Mouse (Mus musculus) liver, embryonic 16.5 days (tissue): ENCODE results near the gene Taf9b. TPM values are rescaled to one million over a fixed set of nuclear protein-coding genes. Genes with fewer than 3 reads are reported as not detected.
"Not testable (repeated sequence)": the region's sequence is repeated elsewhere in the genome, so short reads cannot be mapped to it uniquely, and the experiment has no call there.

Source experiments
- ATAC-seq: fragments of 200-750 bp; cut with Nextera tagmentation; 2 replicates; pipeline ENCODE4 v1.8.0; 2017; ENCODE audit warnings: low read depth, mild to moderate bottlenecking, moderate number of reproducible peaks, moderate library complexity
- H3K27ac ChIP-seq: fragments of 300-500 bp; sonication (generic); 2 replicates; pipeline ENCODE4 v1.5.1; 2014; ENCODE audit warnings: mild to moderate bottlenecking, low read length
- H3K27me3 ChIP-seq: fragments of 300-500 bp; sonication (generic); 2 replicates; pipeline ENCODE4 v1.6.1; 2014; ENCODE audit warnings: low read depth, low read length, mixed read lengths; ENCODE audit not compliant: control insufficient read depth, insufficient read depth
- H3K36me3 ChIP-seq: fragments of 300-500 bp; sonication (generic); 2 replicates; pipeline ENCODE4 v1.6.1; 2014; ENCODE audit warnings: mild to moderate bottlenecking; ENCODE audit not compliant: control insufficient read depth, insufficient read depth
- H3K4me1 ChIP-seq: fragments of 300-500 bp; sonication (generic); 2 replicates; pipeline ENCODE4 v1.6.1; 2014; ENCODE audit warnings: low read depth, low read length, mixed read lengths; ENCODE audit not compliant: control insufficient read depth
- H3K4me2 ChIP-seq: fragments of 300-500 bp; sonication (generic); 2 replicates; pipeline ENCODE4 v1.6.1; 2014; ENCODE audit warnings: low read depth, low read length, mixed read lengths
- H3K4me3 ChIP-seq: fragments of 300-500 bp; sonication (generic); 2 replicates; pipeline ENCODE4 v1.5.1; 2014; ENCODE audit warnings: low read depth, mild to moderate bottlenecking, low read length
- H3K9ac ChIP-seq: fragments of 300-500 bp; sonication (generic); 2 replicates; pipeline ENCODE4 v1.6.1; 2014; ENCODE audit warnings: low read depth, low read length
- H3K9me3 ChIP-seq: fragments of 300-500 bp; sonication (generic); replicated peaks from 2 replicates; pipeline ENCODE4 v1.6.1; 2016; ENCODE audit warnings: low read length; ENCODE audit not compliant: control insufficient read depth
- WGBS: fragments of 180-500 bp; shearing (Covaris S2); extraction: QIAGEN DNeasy Blood & Tissue Kit; methylation state at CpG from one replicate; pipeline ENCODE4 v1.1.7; 2014; ENCODE audit not compliant: insufficient replicate concordance; 5-methylcytosine and 5-hydroxymethylcytosine counted together
- polyA plus RNA-seq: library from polyadenylated mRNA; unstranded; fragments of >200 nt; fragmentation: Nextera tagmentation; extraction: Ambion mirVana; gene quantifications from 2 replicates; pipeline ENCODE4 v1.2.1, GENCODE M21; 2015

Taf9b gene
- 4.0 and 4.3 TPM in 2 replicates for polyA plus RNA-seq

DNA sequence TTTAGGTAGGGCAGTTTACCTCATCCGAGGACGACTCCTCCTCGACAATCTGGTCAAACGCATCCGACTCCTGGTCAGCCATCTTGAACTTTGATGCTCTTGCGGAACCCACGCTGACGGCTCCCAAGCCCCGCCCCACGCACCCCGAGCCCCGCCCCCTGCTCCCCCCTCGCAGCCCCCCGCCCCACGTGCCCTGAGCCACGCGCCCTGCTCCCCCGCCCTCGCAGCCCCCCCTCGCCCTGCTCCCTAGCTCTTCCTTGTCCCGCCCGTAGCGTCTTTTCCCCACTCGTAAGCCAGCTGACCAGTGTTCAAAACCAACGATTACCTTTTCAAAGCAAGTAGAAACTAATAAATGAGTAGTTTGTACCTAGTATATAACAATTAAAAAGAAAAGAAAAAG, at the start of gene Taf9b:
TSS of gene Taf9b (minus strand) at position 101 of the 400 bp plus-strand sequence.
- WGBS, result 82% methylated on average over 25 of the region's 25 CpGs
- H3K27ac ChIP-seq, result no peak within 1 kb of the TSS

DNA sequence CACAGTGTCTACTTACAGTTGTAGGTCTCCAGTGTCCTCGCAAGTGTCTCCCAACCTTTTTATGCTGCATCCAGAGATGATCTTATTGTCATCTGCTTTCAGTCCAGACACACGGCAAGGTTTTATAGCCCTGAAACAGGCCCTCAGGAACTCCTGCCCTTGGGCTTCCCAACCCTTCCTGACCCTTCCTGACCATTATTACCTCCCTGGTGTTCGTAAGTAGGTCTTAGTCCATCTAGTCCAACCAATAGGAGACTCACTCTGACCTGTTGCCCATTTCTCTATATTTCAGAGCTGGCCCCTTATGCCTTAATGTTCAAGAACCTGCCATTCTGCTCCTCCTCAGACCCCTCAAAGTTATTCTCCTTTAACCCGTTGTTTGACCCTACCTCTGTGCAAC, 34.3 kb upstream of the Taf9b start, which contains the start of gene Fnd3c2:
TSS of gene Fnd3c2 (minus strand) at position 101 of the 400 bp plus-strand sequence.
- H3K9ac ChIP-seq, result no peak within 1 kb of the TSS
- H3K27me3 ChIP-seq, result no peaks in the 10 kb centered on the region
- no peaks in the 10 kb centered on the region for H3K36me3 ChIP-seq
- H3K4me1 ChIP-seq, result no peaks in the 10 kb centered on the region
- no peak within 1 kb of the TSS for H3K4me3 ChIP-seq
- H3K27ac ChIP-seq, result no peak within 1 kb of the TSS
- no peaks in the 10 kb centered on the region for H3K9me3 ChIP-seq
- 54% methylated on average over 4 of the region's 4 CpGs for WGBS
- no peak within 1 kb of the TSS for H3K4me2 ChIP-seq
- ATAC-seq, result no peak

More for the DNA sequence above, at the start of gene Taf9b:
- H3K27me3 ChIP-seq, result no peaks in the 10 kb centered on the region
- H3K4me3 ChIP-seq, result no peak within 1 kb of the TSS; the same call in 1 of the 2 replicates
- no peaks in the 10 kb centered on the region for H3K9me3 ChIP-seq
- H3K36me3 ChIP-seq, result no peaks in the 10 kb centered on the region
- H3K4me1 ChIP-seq, result no peaks in the 10 kb centered on the region
- H3K9ac ChIP-seq, result no peak within 1 kb of the TSS
- peak within 1 kb of the TSS; percentile 71 for H3K4me2 ChIP-seq
- no peak for ATAC-seq

DNA sequence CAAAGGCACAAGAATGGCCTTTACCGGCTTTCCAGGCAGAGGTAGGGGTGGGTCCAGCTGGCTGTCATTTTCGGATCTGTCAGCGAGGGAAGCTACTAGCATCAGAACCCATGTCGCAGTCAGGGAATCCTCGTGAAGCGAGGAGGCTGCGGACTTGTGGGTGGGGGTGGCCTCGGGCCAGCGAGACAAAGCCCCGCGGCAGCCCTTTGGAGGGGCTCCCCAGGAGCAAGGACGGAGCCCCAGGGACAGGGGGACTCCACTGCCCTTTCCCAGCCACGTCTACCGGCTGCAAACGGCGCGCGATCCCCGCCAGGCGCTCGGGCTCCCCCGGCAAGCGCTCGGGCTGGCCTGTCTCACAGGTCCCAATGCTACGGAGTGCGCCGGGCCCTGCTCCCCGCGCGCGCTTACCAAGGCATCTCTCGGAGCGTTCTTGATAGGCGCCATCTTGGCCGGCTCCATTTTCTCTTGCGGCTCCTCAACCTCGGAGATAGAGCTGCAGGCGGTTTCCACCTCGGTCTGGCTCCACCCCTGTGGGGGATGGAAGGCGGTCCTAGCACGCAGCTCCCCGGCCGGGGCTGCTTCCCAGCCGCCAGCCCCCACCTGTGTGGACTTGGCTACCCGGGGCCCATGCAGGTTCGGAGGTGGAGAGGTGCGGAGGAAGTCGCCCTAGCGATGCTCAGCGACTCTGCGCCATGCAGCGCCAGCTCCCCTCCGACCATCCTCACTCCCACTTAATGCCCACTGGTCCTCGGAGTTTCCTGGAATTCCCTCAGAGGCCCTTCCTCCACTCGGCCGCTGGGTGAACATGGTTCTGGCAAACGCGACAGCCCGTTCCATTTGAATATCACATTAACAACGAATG, 1.6 kb downstream of the Taf9b start:
- ATAC-seq, result peak; percentile 92
- Histone ChIP-seq H3K9ac (peak overlapping the region; percentile 76), H3K4me3 (peak overlapping the region; percentile 74), H3K27me3 (no peaks in the 10 kb centered on the region), H3K4me1 (no peaks in the 10 kb centered on the region), H3K9me3 (no peaks in the 10 kb centered on the region), H3K27ac (no peak overlapping the region), H3K36me3 (no peaks in the 10 kb centered on the region), H3K4me2 (peak overlapping the region; percentile 71)
- 20% methylated on average over 52 of the region's 60 CpGs for WGBS

DNA sequence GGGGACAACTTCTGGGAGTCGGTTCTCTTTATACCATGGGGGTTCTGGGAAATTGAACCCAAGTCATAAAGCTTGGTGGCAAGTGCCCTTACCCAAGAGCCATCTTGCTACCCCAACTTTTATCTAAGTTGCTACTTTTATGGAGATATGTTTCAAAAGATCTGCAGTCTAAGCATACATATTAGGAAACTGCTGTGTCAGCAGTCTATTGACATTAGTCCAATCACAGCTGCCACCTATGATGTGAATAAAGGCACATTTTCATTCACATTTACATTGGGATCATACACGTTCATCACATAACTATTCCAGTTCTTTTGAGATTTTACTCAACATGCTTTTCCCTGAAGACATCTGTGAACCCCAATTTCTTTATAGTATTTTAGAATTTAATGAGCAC, 11.9 kb downstream of the Taf9b start:
- no peak for ATAC-seq
- 66% methylated on average over 2 of the region's 2 CpGs for WGBS
- H3K27me3 ChIP-seq, result no peaks in the 10 kb centered on the region
- no peak overlapping the region for H3K4me2 ChIP-seq
- no peak overlapping the region for H3K4me3 ChIP-seq
- H3K9me3 ChIP-seq, result no peaks in the 10 kb centered on the region
- no peaks in the 10 kb centered on the region for H3K4me1 ChIP-seq
- H3K36me3 ChIP-seq, result no peaks in the 10 kb centered on the region
- no peak overlapping the region for H3K9ac ChIP-seq
- H3K27ac ChIP-seq, result no peak overlapping the region

DNA sequence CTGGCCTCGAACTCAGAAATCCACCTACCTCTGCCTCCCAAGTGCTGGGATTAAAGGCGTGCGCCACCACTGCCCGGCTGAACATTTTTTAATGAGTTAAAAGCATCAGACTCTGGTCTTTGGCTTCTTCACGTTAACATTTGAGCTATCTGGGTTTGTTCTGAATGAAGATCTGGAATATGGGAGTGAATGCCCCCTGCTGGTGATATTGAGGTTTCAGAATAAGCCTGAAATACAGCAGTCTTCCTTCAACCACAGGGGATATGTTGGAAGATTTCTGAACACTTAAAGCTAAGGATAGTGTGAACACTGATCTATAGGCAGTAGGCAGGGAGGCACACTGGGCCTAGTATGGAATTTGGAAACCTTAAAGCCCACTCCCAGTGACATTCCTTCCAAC, 22.1 kb downstream of the Taf9b start:
- WGBS, result 68% methylated on average over 5 of the region's 5 CpGs
- H3K36me3 ChIP-seq, result peaks cover 4% of the 10 kb centered on the region
- ATAC-seq, result no peak
- no peak overlapping the region for H3K4me2 ChIP-seq
- H3K9me3 ChIP-seq, result no peaks in the 10 kb centered on the region
- H3K27ac ChIP-seq, result no peak overlapping the region
- no peak overlapping the region for H3K4me3 ChIP-seq
- H3K27me3 ChIP-seq, result no peaks in the 10 kb centered on the region
- H3K9ac ChIP-seq, result no peak overlapping the region
- no peaks in the 10 kb centered on the region for H3K4me1 ChIP-seq

DNA sequence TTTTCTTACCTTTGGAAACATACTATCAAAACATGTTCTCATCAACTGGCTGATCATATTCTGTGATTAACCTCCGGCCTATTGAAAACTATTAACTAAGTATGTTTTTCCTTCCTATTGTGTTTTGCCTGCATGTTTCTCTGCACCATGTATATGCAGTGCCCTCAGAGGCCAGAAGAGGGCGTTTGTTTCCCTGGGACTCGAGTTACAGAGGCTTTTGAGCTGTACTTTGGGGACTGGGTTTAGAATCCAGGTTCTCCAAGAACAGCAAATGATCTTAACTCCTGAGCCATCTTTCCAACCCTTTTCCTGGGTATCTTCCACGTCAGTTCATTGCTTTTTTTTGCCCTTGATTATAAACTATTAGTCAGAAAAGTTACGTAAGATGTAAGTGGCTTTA, 23.6 kb downstream of the Taf9b start:
- no peak overlapping the region for H3K4me2 ChIP-seq
- H3K36me3 ChIP-seq, result peaks cover 4% of the 10 kb centered on the region
- no peak overlapping the region for H3K9ac ChIP-seq
- no peak overlapping the region for H3K4me3 ChIP-seq
- H3K27me3 ChIP-seq, result no peaks in the 10 kb centered on the region
- ATAC-seq, result no peak
- WGBS, result 46% methylated on average over 5 of the region's 5 CpGs
- no peak overlapping the region for H3K27ac ChIP-seq
- H3K9me3 ChIP-seq, result no peaks in the 10 kb centered on the region
- H3K4me1 ChIP-seq, result no peaks in the 10 kb centered on the region

DNA sequence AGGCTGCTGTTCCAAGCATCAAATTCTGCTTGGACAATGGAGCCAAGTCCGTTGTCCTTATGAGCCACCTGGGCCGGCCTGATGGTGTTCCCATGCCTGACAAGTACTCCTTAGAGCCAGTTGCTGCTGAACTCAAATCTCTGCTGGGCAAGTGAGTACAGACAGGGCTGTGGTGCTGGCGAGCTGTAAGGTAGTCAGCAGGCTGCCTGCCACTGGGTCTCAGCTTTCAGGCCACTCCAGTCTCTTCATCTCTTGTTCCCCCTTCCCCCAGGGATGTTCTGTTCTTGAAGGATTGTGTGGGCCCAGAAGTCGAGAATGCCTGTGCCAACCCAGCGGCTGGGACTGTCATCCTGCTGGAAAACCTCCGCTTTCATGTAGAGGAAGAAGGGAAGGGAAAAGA, 26.6 kb downstream of the Taf9b start:
- H3K36me3 ChIP-seq, ATAC-seq, H3K4me1 ChIP-seq, H3K9me3 ChIP-seq, H3K27me3 ChIP-seq, H3K4me2 ChIP-seq, H3K9ac ChIP-seq, H3K27ac ChIP-seq, H3K4me3 ChIP-seq: not testable (repeated sequence)
- 52% methylated on average over 4 of the region's 6 CpGs for WGBS

DNA sequence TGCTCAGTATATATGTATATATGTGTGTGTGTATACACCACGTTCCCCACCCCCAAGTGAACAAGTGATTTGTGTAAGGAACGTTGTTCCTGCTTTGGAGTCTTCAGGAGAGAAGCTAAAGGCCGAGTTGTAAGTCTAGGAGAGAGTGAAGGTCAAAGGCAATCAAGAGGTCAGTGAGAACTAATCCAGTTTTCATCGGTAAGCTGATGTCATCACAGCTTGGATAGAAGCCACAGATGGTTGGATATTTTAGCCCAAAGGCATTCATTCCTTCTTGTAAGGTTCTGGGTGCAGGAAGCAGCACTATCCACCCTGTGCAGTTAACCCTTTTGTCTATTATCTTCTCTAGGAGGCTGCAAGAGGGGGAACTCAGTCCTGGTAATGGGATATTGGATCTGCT, 30.9 kb downstream of the Taf9b start:
- H3K4me2 ChIP-seq, result peak overlapping the region; percentile 63
- peak overlapping the region; percentile 11; the same call in 1 of the 2 replicates for H3K4me3 ChIP-seq
- no peak overlapping the region for H3K27ac ChIP-seq
- no peaks in the 10 kb centered on the region for H3K36me3 ChIP-seq
- H3K9ac ChIP-seq, result no peak overlapping the region
- no peak for ATAC-seq
- H3K4me1 ChIP-seq, result peaks cover 6% of the 10 kb centered on the region
- WGBS, result 40% methylated on average over 4 of the region's 4 CpGs
- no peaks in the 10 kb centered on the region for H3K27me3 ChIP-seq
- no peaks in the 10 kb centered on the region for H3K9me3 ChIP-seq

DNA sequence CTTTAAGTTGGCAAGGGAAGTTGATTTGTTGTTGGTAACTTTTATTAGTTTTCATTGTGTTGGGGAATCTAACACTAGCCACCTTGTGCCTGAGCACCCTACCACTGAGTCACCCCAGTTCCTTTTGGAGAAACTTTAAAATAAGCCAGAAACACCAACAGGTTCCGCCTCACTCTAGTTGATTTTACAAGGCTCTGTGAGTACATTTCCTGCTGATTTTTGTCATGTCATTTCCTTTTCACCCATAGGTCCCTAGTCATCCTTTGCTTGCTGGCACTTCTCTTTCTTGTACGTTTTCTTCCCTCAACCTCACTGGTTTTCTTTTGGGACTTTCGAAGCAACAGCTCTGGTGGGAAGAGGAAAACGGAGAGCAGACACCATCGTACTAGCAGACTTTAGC, 31.6 kb downstream of the Taf9b start:
- Histone ChIP-seq H3K9ac (no peak overlapping the region), H3K4me3 (peak overlapping the region; percentile 58), H3K27ac (no peak overlapping the region), H3K36me3 (no peaks in the 10 kb centered on the region), H3K4me1 (peaks cover 6% of the 10 kb centered on the region), H3K4me2 (peak overlapping the region; percentile 63), H3K9me3 (no peaks in the 10 kb centered on the region), H3K27me3 (no peaks in the 10 kb centered on the region)
- WGBS, result 35% methylated on average over 5 of the region's 5 CpGs
- no peak for ATAC-seq
